Mouse (Mus musculus) B cell, adult (primary cell): ENCODE data around the gene Ccnf. TPM values are rescaled to one million over a fixed set of nuclear protein-coding genes. Genes with fewer than 3 reads are reported as not detected.

Experiments
- total RNA-seq: library from RNA; stranded (reverse); gene quantifications from 4 replicates; pipeline ENCODE4 v1.2.4, GENCODE M21; 2023; ENCODE audit not compliant: inconsistent age

The Ccnf gene
- 8.9 to 15.0 TPM (median 12.2 TPM) in 4 replicates for total RNA-seq

DNA sequence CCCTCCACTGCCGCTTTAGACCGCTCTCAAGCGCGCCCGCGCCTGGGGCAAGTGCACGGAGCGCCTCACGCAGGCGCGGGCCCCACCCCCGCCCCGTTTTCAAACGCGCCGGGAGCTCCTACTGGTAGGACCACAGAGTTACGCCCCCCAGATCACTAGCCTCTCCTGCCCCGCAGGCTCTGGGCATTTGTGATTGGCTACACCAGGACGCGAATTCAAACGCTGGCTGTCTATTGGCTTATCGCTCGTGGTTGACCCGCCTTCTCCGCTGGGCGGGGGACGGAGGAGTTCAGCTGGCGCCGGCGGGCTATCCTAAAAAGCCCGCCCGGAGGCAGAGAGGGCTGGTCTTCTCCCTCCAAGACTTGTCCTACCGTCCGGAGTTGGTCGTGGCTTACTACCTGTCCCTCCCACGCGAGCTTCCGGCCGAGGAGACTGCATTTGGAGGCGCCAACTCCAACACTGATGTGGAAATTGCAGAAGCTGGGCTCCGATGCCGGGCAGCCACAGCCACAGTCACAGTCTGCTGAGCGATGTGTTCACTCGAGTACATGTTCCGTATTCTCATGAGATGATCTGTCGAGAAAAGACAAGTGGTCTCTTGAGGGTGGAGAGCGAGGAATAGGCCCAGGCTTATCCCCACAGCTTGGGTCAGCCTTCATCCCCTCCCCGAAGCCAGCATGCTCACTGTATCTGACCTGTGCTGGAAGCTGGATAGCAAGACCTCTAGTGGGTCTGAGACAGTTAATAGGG lies at the start of gene Ccnf:
Gene Ccnf (minus strand): TSS at position 165 of the 750 bp plus-strand sequence.

GRCm38 (mm10) chr17:24220435-24221411 lies 30.6 kb downstream of the Ccnf start, which contains the start of gene Tedc2:
Gene Tedc2 (minus strand): TSS chr17:24220851.

DNA sequence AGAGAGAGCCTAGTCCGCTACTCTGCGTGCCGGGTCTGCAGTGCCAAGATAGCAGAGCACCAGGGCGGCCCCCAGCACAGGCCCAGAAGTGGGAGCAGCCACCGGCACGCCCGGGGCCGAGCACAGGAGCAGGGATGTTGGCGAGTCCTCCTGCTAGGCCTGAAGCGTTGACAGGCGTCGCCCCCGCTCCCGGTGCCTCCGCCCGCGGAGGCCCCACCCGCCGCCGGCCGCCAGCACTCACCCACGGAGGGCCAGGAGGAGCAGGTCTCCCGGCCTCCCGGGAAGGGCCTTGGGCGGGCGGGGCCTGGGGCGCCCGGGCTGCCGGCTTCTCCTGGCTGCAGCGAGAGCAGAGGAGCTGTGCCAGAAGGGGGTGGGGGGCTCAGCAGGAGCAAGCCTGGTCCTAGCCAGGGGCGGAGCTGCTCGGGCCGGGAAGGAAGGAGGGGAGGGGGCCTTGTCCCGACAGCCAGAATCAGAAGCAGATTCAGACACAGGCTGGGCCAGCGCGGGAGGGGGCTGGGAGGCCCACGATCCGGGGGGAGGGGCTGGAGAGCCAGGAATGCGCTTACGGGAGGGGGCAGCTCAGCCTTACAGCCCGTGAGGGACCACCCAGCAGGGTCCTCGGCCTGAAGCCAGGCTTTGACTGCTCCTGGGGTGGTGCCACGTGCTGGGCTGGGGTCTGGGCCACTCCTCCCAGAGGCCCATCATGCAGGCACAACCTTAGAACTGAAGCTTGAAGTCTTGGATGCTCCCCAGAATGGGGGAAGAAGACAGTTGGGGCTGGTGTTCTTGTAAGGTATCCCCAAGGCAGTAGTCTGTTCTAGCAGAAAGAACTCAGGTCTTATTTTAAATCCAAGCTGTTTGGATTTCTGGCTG lies 42.0 kb downstream of the Ccnf start, which contains the start of gene Ntn3:
Gene Ntn3 (minus strand): TSS at position 489 of the 873 bp plus-strand sequence.

DNA sequence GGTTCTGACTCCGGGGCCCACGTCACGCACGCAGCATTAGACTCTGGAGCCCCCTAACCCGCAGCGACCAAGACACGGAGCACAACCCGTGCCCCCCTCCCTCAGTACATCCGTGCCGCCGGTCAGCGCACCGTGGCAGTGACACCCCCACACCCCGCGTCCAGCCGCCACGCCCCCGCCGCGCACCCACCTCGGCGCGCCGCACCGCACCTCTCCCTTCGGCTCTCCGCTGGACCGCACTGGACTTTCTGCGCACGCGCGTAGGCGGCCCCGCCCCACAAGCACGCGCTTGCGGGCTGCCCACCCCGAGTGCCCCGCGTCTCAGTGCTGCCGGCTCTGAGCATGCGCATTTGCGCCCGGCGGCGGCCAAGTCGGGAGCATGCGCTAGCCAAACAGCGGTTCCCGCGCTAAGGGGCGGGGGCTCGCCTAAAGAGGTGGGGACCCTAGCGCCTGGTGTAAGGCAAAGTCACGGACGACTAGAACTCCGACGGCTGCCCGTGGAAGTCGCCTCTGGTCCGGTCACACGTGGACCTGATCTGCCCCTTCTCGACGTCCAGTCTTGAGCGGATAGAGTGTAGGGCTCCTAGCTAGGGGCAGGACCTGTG lies 45.9 kb downstream of the Ccnf start, which contains the start of gene Tbc1d24:
Gene Tbc1d24 (minus strand): TSS at position 279 of the 605 bp plus-strand sequence.

Other genes with a start within 250 kb of the Ccnf start
- gene Prss27, start 213.3 kb downstream of the Ccnf start, total RNA-seq, result not detected in 4 replicates
- gene Kctd5, start 178.0 kb downstream of the Ccnf start, total RNA-seq, result 28.2 to 33.1 TPM (median 30.9 TPM) in 4 replicates
- 64.1 to 73.9 TPM (median 67.7 TPM) in 4 replicates for gene Pdpk1, start 100.6 kb downstream of the Ccnf start, total RNA-seq
- 35.6 to 45.5 TPM (median 38.6 TPM) in 4 replicates for gene Amdhd2, start 87.7 kb downstream of the Ccnf start, total RNA-seq
- 233 to 260 TPM (median 250 TPM) in 4 replicates for gene Atp6v0c, start 81.8 kb downstream of the Ccnf start, total RNA-seq
- gene Tbc1d24, start 45.9 kb downstream of the Ccnf start, total RNA-seq, result 0.61 to 1.9 TPM (median 0.68 TPM) in 4 replicates
- 0.19 to 0.48 TPM (median 0.32 TPM) in 4 replicates for gene Ntn3, start 42.0 kb downstream of the Ccnf start, total RNA-seq
- 7.8 to 10.4 TPM (median 9.1 TPM) in 4 replicates for gene Tedc2, start 30.6 kb downstream of the Ccnf start, total RNA-seq
- 0.09 to 0.30 TPM (median 0.14 TPM) in 4 replicates for gene Abca17, start 99.6 kb upstream of the Ccnf start, total RNA-seq
- 50.7 to 55.1 TPM (median 52.7 TPM) in 4 replicates for gene Abca3, start 100.5 kb upstream of the Ccnf start, total RNA-seq
- gene Rnps1, start 163.1 kb upstream of the Ccnf start, total RNA-seq, result 154 to 168 TPM (median 161 TPM) in 4 replicates
- gene Eci1, start 175.2 kb upstream of the Ccnf start, total RNA-seq, result 22.7 to 27.4 TPM (median 27.0 TPM) in 4 replicates
- 3.5 to 8.3 TPM (median 5.4 TPM) in 4 replicates for gene Dnase1l2, start 191.6 kb upstream of the Ccnf start, total RNA-seq
- 58.4 to 75.5 TPM (median 64.9 TPM) in 4 replicates for gene E4f1, start 218.8 kb upstream of the Ccnf start, total RNA-seq
- gene Pgp, start 218.9 kb upstream of the Ccnf start, total RNA-seq, result 17.0 to 19.8 TPM (median 18.8 TPM) in 4 replicates
- 0.71 to 1.2 TPM (median 0.95 TPM) in 4 replicates for gene Bricd5, start 222.4 kb upstream of the Ccnf start, total RNA-seq
- gene Mlst8, start 227.6 kb upstream of the Ccnf start, total RNA-seq, result 18.2 to 22.4 TPM (median 20.5 TPM) in 4 replicates
- not detected in 4 replicates for gene Caskin1, start 237.1 kb upstream of the Ccnf start, total RNA-seq